ENCODE assay signal across 17 mouse cellular contexts in the genomic region with DNA sequence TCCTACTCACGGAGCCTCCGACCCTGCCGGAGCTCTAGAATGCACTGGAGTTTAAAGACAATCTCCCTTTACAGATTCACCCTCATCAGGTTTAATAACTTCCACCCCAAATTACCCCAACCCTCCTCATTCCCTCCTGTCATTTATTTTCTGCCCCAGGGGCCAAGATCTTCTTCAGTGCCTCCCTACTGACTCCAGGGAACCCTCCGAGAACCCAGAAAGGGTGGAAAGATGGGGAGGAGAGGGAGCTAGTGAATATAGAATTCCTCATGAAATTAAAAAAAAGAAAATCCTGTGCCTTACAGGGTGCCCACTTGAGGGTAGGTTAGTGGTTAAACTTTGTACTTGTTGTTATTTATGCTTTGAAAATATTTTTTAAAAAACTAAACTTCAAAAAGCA. TPM values are rescaled to one million over a fixed set of nuclear protein-coding genes. Genes with fewer than 3 reads are reported as not detected.
DNase-seq lines count a peak whose midpoint lies in the region; ATAC-seq and TF ChIP-seq lines count a peak whose summit lies in the region.
"Had no signal": no experiment of that assay in that cellular context is flagged by ENCODE, and none has a peak within 500 bp of the region (broad histone marks: within the 10 kb centered on the region; RNA-seq: fewer than 3 reads in every experiment).

No protein-coding gene starts in this region.

- no peak for TF ChIP-seq CTCF in gastrocnemius, adult 2 months (IDR thresholded peaks at IDR 0.05)

- H3K9me3 ChIP-seq in hindbrain, embryonic 13.5 days = no peaks in the 10 kb centered on the region
- H3K9me3 ChIP-seq in hindbrain, embryonic 16.5 days (ENCODE audit: control insufficient read depth, low read length) = no peaks in the 10 kb centered on the region
- no peaks in the 10 kb centered on the region for H3K9me3 ChIP-seq in neural tube, embryonic 15.5 days (replicated peaks)
- no peaks in the 10 kb centered on the region for H3K9me3 ChIP-seq in limb, embryonic 15.5 days
- H3K9me3 ChIP-seq: lung, embryonic 15.5 days had no signal

- H3K4me2 ChIP-seq in hindbrain, embryonic 13.5 days = 0 out of 2 replicates have a peak overlapping the region, but pooled peaks have one; percentile 15
- no peak overlapping the region for H3K4me2 ChIP-seq in hindbrain, embryonic 16.5 days (ENCODE audit: low read length)
- H3K4me2 ChIP-seq in neural tube, embryonic 15.5 days = no peak overlapping the region
- no peak overlapping the region for H3K4me2 ChIP-seq in limb, embryonic 15.5 days
- H3K4me2 ChIP-seq: liver, embryonic 11.5 days; lung, embryonic 15.5 days had no signal

- H3K9ac ChIP-seq in hindbrain, embryonic 13.5 days = no peak overlapping the region
- no peak overlapping the region for H3K9ac ChIP-seq in hindbrain, embryonic 16.5 days (ENCODE audit: low read depth, low read length)
- no peak overlapping the region for H3K9ac ChIP-seq in neural tube, embryonic 15.5 days (replicated peaks)
- H3K9ac ChIP-seq in limb, embryonic 15.5 days = no peak overlapping the region
- H3K9ac ChIP-seq: lung, embryonic 15.5 days had no signal

- peak; percentile 28 for DNase-seq in neural tube, embryonic 10.5 days (ENCODE audit: extremely low spot score, low spot score)
- peak; percentile 14 for DNase-seq in retina, postnatal 1 day
- DNase-seq in gastrocnemius, adult 2 months = no peak
- DNase-seq in layer of hippocampus, adult 18-20 months (ENCODE audit: low spot score in 2 of 2) = no peak
- DNase-seq: cerebellum, adult 18-20 months; gastrocnemius, postnatal 14 days; heart, postnatal 10 days; right cerebral cortex, postnatal 14 days; thymus, adult 18-20 months had no signal

- peaks cover 52% of the 10 kb centered on the region for H3K27me3 ChIP-seq in hindbrain, embryonic 13.5 days
- peaks cover 24% of the 10 kb centered on the region for H3K27me3 ChIP-seq in hindbrain, embryonic 16.5 days (replicated peaks; ENCODE audit: control insufficient read depth, insufficient read depth, low read length)
- peaks cover 24% of the 10 kb centered on the region for H3K27me3 ChIP-seq in neural tube, embryonic 15.5 days (replicated peaks)
- H3K27me3 ChIP-seq in limb, embryonic 15.5 days = peaks cover 23% of the 10 kb centered on the region

- 0 out of 2 replicates have a peak, but pooled peaks cover 4% of the 10 kb centered on the region for H3K4me1 ChIP-seq in hindbrain, embryonic 13.5 days (replicated peaks)
- H3K4me1 ChIP-seq in hindbrain, embryonic 16.5 days (ENCODE audit: control insufficient read depth, insufficient read depth, low read depth, low read length) = peaks cover 4% of the 10 kb centered on the region; the same call in 1 of the 2 replicates
- peaks cover 8% of the 10 kb centered on the region for H3K4me1 ChIP-seq in neural tube, embryonic 15.5 days
- H3K4me1 ChIP-seq in limb, embryonic 15.5 days = peaks cover 7% of the 10 kb centered on the region; the same call in 1 of the 2 replicates

- ATAC-seq in hindbrain, embryonic 13.5 days (ENCODE audit: low FRiP score) = no peak
- no peak for ATAC-seq in hindbrain, embryonic 16.5 days
- ATAC-seq in neural tube, embryonic 15.5 days (ENCODE audit: low FRiP score) = no peak
- ATAC-seq in limb, embryonic 15.5 days (ENCODE audit: insufficient number of reproducible peaks, low FRiP score, low TSS enrichment, low read depth) = no peak
- ATAC-seq: Patski had no signal

- intact Hi-C loops in gastrocnemius, adult 2 months (cut with DNase I) = no loop called here

- WGBS in hindbrain, embryonic 13.5 days = 2% methylated on average over 4 of the region's 4 CpGs
- WGBS in hindbrain, embryonic 16.5 days = 8% methylated on average over 4 of the region's 4 CpGs
- 9% methylated on average over 4 of the region's 4 CpGs for WGBS in neural tube, embryonic 15.5 days
- 22% methylated on average over 4 of the region's 4 CpGs for WGBS in limb, embryonic 15.5 days

- H3K4me3 ChIP-seq in hindbrain, embryonic 13.5 days = no peak overlapping the region; the same call in 1 of the 2 replicates
- no peak overlapping the region for H3K4me3 ChIP-seq in hindbrain, embryonic 16.5 days (ENCODE audit: low read length)
- H3K4me3 ChIP-seq in neural tube, embryonic 15.5 days (replicated peaks) = no peak overlapping the region
- H3K4me3 ChIP-seq in limb, embryonic 15.5 days = no peak overlapping the region
- no peak overlapping the region for H3K4me3 ChIP-seq in gastrocnemius, adult 2 months
- H3K4me3 ChIP-seq: lung, embryonic 15.5 days had no signal

- H3K36me3 ChIP-seq in hindbrain, embryonic 13.5 days = no peaks in the 10 kb centered on the region
- no peaks in the 10 kb centered on the region for H3K36me3 ChIP-seq in hindbrain, embryonic 16.5 days (ENCODE audit: control insufficient read depth, insufficient read depth, low read length)
- no peaks in the 10 kb centered on the region for H3K36me3 ChIP-seq in neural tube, embryonic 15.5 days
- H3K36me3 ChIP-seq in limb, embryonic 15.5 days = no peaks in the 10 kb centered on the region
- H3K36me3 ChIP-seq: lung, embryonic 15.5 days had no signal

- H3K27ac ChIP-seq in hindbrain, embryonic 13.5 days = no peak overlapping the region
- no peak overlapping the region for H3K27ac ChIP-seq in hindbrain, embryonic 16.5 days (ENCODE audit: low read depth, low read length)
- no peak overlapping the region for H3K27ac ChIP-seq in neural tube, embryonic 15.5 days (replicated peaks)
- H3K27ac ChIP-seq in limb, embryonic 15.5 days = 0 out of 2 replicates have a peak overlapping the region, but pooled peaks have one; percentile 18
- H3K27ac ChIP-seq in gastrocnemius, adult 2 months = no peak overlapping the region
- H3K27ac ChIP-seq: lung, embryonic 15.5 days had no signal

RNA-seq across cellular contexts. Expression of a gene that starts 1.1 kb away (rescaled TPM):
- polyA plus RNA-seq in hindbrain, embryonic 13.5 days (2015; fragmentation: Nextera tagmentation; extraction: Ambion mirVana) = 93.5 and 103 TPM in 2 replicates
- polyA plus RNA-seq in hindbrain, embryonic 16.5 days (2015; fragmentation: Nextera tagmentation; extraction: Ambion mirVana) = 40.1 and 64.0 TPM in 2 replicates
- 29.5 and 46.0 TPM in 2 replicates for polyA plus RNA-seq in neural tube, embryonic 15.5 days (2015; fragmentation: Nextera tagmentation; extraction: Ambion mirVana)
- 57.8 and 59.6 TPM in 2 replicates for polyA plus RNA-seq in limb, embryonic 15.5 days (2015; fragmentation: Nextera tagmentation; extraction: Ambion mirVana)
- not detected for total RNA-seq in gastrocnemius, adult 2 months (2021)
- under 1 TPM in 1 of 2 experiments, not detected in 1; 0.15 TPM for total RNA-seq in layer of hippocampus, adult 18-20 months (2021)
- total RNA-seq: gastrocnemius, postnatal 14 days; heart, postnatal 10 days had no signal
- polyA plus RNA-seq: intestine, embryonic 14.5 days; Patski had no signal

Comparison
In these comparisons a context has a peak if more than half of its experiments do, and no peak if none do; other contexts are left out.
1. DNase-seq: peak in neural tube, embryonic 10.5 days (single experiment) and retina, postnatal 1 day (single experiment); none in gastrocnemius, adult 2 months (single experiment) and layer of hippocampus, adult 18-20 months (0 of 2).